Mouse (Mus musculus) hindbrain, embryonic 12.5 days (tissue): ENCODE results near the gene 4930430A15Rik. TPM values are rescaled to one million over a fixed set of nuclear protein-coding genes. Genes with fewer than 3 reads are reported as not detected.

Experiments
- ATAC-seq: fragments of 200-750 bp; cut with Nextera tagmentation; 2 replicates; pipeline ENCODE4 v1.8.0; 2017; ENCODE audit warnings: moderate TSS enrichment; ENCODE audit not compliant: low FRiP score
- H3K27ac ChIP-seq: fragments of 300-500 bp; sonication (generic); 2 replicates; pipeline ENCODE4 v1.5.1; 2016; ENCODE audit warnings: mild to moderate bottlenecking
- H3K27me3 ChIP-seq: fragments of 300-500 bp; sonication (generic); 2 replicates; pipeline ENCODE4 v1.6.1; 2016; ENCODE audit warnings: mild to moderate bottlenecking
- H3K36me3 ChIP-seq: fragments of 300-500 bp; sonication (generic); 2 replicates; pipeline ENCODE4 v1.6.1; 2016; ENCODE audit warnings: mild to moderate bottlenecking
- H3K4me1 ChIP-seq: fragments of 300-500 bp; sonication (generic); 2 replicates; pipeline ENCODE4 v1.6.1; 2016
- H3K4me2 ChIP-seq: fragments of 300-500 bp; sonication (generic); replicated peaks from 2 replicates; pipeline ENCODE4 v1.6.1; 2016; ENCODE audit warnings: mild to moderate bottlenecking
- H3K4me3 ChIP-seq: fragments of 300-500 bp; sonication (generic); 2 replicates; pipeline ENCODE4 v1.5.1; 2016; ENCODE audit warnings: mild to moderate bottlenecking
- H3K9ac ChIP-seq: fragments of 300-500 bp; sonication (generic); 2 replicates; pipeline ENCODE4 v1.6.1; 2016; ENCODE audit warnings: mild to moderate bottlenecking, moderate library complexity
- H3K9me3 ChIP-seq: fragments of 300-500 bp; sonication (generic); replicated peaks from 2 replicates; pipeline ENCODE4 v1.6.1; 2016; ENCODE audit warnings: mild to moderate bottlenecking
- WGBS: fragments of 180-500 bp; shearing (Covaris S2); methylation state at CpG from one replicate; pipeline ENCODE4 v1.1.7; 2016; 5-methylcytosine and 5-hydroxymethylcytosine counted together
- polyA plus RNA-seq: library from polyadenylated mRNA; unstranded; fragments of >200 nt; fragmentation: Nextera tagmentation; extraction: Ambion mirVana; gene quantifications from 2 replicates; pipeline ENCODE4 v1.2.1, GENCODE M21; 2016

The 4930430A15Rik gene
- polyA plus RNA-seq: not detected in 2 replicates

- Histone ChIP-seq H3K27me3 (no peaks in the 10 kb centered on the region), H3K9ac (no peak within 1 kb of the TSS), H3K9me3 (no peaks in the 10 kb centered on the region), H3K27ac (no peak within 1 kb of the TSS), H3K4me2 (no peak within 1 kb of the TSS), H3K4me3 (no peak within 1 kb of the TSS), H3K36me3 (no peaks in the 10 kb centered on the region), H3K4me1 (no peaks in the 10 kb centered on the region)
- ATAC-seq: no peak
- 88% methylated on average over 6 of the region's 6 CpGs for WGBS
Measured at GRCm38 (mm10) chr2:111229502-111229901, at the start of gene 4930430A15Rik. TSS of gene 4930430A15Rik (minus strand) at chr2:111229602.

DNA sequence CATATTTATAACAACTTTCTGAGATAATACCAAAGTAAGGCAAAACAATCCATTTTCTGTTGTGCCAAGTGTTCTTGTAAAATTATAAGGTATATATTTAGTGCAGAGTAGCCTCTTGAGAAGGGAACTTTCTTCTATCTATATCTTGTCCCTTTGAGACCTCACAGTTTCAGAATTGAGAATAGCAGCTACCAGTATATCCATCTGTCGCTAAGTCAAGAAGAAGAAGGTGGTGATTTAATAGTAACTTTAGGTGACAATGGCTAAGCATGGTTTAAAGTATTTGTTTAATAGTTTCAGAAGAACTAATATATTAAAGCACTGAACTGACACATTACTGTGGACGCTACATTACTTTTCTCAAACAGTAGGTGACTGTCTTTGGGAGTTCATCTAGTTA is 44.6 kb upstream of the 4930430A15Rik start, which contains the start of gene Olfr1277:
Gene Olfr1277 (minus strand): TSS at position 101 of the 400 bp plus-strand sequence.
- Histone ChIP-seq H3K27me3 (no peaks in the 10 kb centered on the region), H3K27ac (no peak within 1 kb of the TSS), H3K9ac (no peak within 1 kb of the TSS), H3K4me3 (no peak within 1 kb of the TSS), H3K9me3 (no peaks in the 10 kb centered on the region), H3K4me2 (no peak within 1 kb of the TSS), H3K36me3 (no peaks in the 10 kb centered on the region), H3K4me1 (no peaks in the 10 kb centered on the region)
- 89% methylated on average over 2 of the region's 2 CpGs for WGBS
- no peak for ATAC-seq

- no peak for ATAC-seq
Measured at GRCm38 (mm10) chr2:111254216-111254615, 24.8 kb upstream of the 4930430A15Rik start, which contains the start of gene Olfr1276. TSS of gene Olfr1276 (plus strand) at chr2:111254516.

DNA sequence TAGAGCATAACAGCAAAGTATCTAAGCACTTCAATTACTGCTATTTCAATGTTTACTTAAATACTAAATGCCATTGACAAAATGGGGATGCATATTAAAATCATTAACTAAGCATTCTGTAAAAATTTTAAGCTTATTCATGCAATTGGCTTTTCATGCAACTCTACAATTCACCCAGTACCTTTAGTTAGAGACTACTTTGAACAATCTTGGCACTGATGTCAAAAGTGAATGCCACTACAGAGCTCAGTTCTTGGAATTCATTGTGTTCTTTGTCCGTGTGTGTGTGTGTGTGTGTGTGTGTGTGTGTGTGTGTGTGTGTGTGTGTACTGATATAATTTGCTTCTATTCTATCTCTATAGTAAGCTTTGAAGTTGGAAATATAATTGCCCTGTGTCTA is 5.8 kb upstream of the 4930430A15Rik start, which contains the start of gene Olfr1275:
Gene Olfr1275 (minus strand): TSS at position 101 of the 400 bp plus-strand sequence.
- ATAC-seq: no peak
- WGBS: 90% methylated on average over 1 of the region's 1 CpGs

More at GRCm38 (mm10) chr2:111254216-111254615, 24.8 kb upstream of the 4930430A15Rik start, which contains the start of gene Olfr1276:
- Histone ChIP-seq H3K27ac (no peak within 1 kb of the TSS), H3K27me3 (no peaks in the 10 kb centered on the region), H3K4me3 (no peak within 1 kb of the TSS), H3K4me1 (no peaks in the 10 kb centered on the region), H3K9ac (no peak within 1 kb of the TSS), H3K9me3 (no peaks in the 10 kb centered on the region), H3K36me3 (no peaks in the 10 kb centered on the region), H3K4me2 (no peak within 1 kb of the TSS)

GRCm38 (mm10) chr2:111182068-111182467 is 47.3 kb downstream of the 4930430A15Rik start:
- ATAC-seq: no peak
- no peaks in the 10 kb centered on the region for H3K4me1 ChIP-seq
- no peak overlapping the region for H3K4me2 ChIP-seq
- WGBS: 95% methylated on average over 11 of the region's 11 CpGs
- H3K9me3 ChIP-seq: no peaks in the 10 kb centered on the region
- H3K4me3 ChIP-seq: no peak overlapping the region
- H3K36me3 ChIP-seq: no peaks in the 10 kb centered on the region
- H3K9ac ChIP-seq: no peak overlapping the region
- no peak overlapping the region for H3K27ac ChIP-seq
- no peaks in the 10 kb centered on the region for H3K27me3 ChIP-seq

More for the DNA sequence above, 5.8 kb upstream of the 4930430A15Rik start, which contains the start of gene Olfr1275:
- H3K9me3 ChIP-seq: no peaks in the 10 kb centered on the region
- no peak within 1 kb of the TSS for H3K9ac ChIP-seq
- no peak within 1 kb of the TSS for H3K4me3 ChIP-seq
- H3K4me2 ChIP-seq: no peak within 1 kb of the TSS
- no peaks in the 10 kb centered on the region for H3K4me1 ChIP-seq
- H3K27ac ChIP-seq: no peak within 1 kb of the TSS
- no peaks in the 10 kb centered on the region for H3K36me3 ChIP-seq
- H3K27me3 ChIP-seq: no peaks in the 10 kb centered on the region

DNA sequence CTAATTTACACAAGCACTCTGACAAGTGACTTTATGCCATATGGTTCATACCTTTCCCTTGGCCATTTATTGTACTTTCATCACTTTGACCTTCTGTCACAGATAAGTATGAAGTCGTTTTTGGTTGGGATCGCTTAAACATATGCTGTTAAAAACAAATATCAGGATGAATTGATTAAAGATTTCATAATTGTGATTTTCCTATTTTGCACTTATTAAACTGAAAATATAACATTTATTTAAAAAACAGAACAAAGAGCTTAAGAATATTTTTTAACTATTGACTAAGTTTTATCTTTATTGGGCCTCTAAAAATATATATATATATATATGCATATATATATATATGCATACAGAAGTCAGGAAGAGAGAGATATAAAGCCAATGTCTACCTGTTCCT is 76.6 kb downstream of the 4930430A15Rik start, which contains the start of gene Gm15130:
Gene Gm15130 (minus strand): TSS at position 101 of the 400 bp plus-strand sequence.
- H3K27me3 ChIP-seq: no peaks in the 10 kb centered on the region
- H3K4me1 ChIP-seq: no peaks in the 10 kb centered on the region
- H3K4me2 ChIP-seq: no peak within 1 kb of the TSS
- no peak within 1 kb of the TSS for H3K9ac ChIP-seq
- 80% methylated on average over 2 of the region's 2 CpGs for whole genome bisulfite sequencing
- no peak within 1 kb of the TSS for H3K27ac ChIP-seq
- no peak within 1 kb of the TSS for H3K4me3 ChIP-seq
- no peak for ATAC-seq
- no peaks in the 10 kb centered on the region for H3K36me3 ChIP-seq
- no peaks in the 10 kb centered on the region for H3K9me3 ChIP-seq

GRCm38 (mm10) chr2:111135739-111136138 is 93.7 kb downstream of the 4930430A15Rik start:
- Histone ChIP-seq H3K4me3 (no peak overlapping the region), H3K36me3 (no peaks in the 10 kb centered on the region), H3K27ac (no peak overlapping the region), H3K27me3 (no peaks in the 10 kb centered on the region), H3K4me1 (no peaks in the 10 kb centered on the region), H3K4me2 (no peak overlapping the region), H3K9me3 (no peaks in the 10 kb centered on the region), H3K9ac (no peak overlapping the region)
- 65% methylated on average over 5 of the region's 5 CpGs for WGBS
- no peak for ATAC-seq

Other genes starting within 250 kb of the 4930430A15Rik start
- gene Gm13941, start 123.6 kb downstream of the 4930430A15Rik start, polyA plus RNA-seq: not detected in 2 replicates
- not detected in 2 replicates for gene Gm15130, start 76.7 kb downstream of the 4930430A15Rik start, polyA plus RNA-seq
- gene Olfr1275, start 5.7 kb upstream of the 4930430A15Rik start, polyA plus RNA-seq: not detected in 2 replicates
- not detected in 2 replicates for gene Olfr1276, start 24.9 kb upstream of the 4930430A15Rik start, polyA plus RNA-seq
- gene Olfr1277, start 44.5 kb upstream of the 4930430A15Rik start, polyA plus RNA-seq: not detected in 2 replicates
- not detected in 2 replicates for gene Olfr1278, start 60.5 kb upstream of the 4930430A15Rik start, polyA plus RNA-seq
- gene Olfr1279, start 71.0 kb upstream of the 4930430A15Rik start, polyA plus RNA-seq: not detected in 2 replicates
- gene Olfr1280, start 84.4 kb upstream of the 4930430A15Rik start, polyA plus RNA-seq: not detected in 2 replicates
- gene Olfr1281, start 96.9 kb upstream of the 4930430A15Rik start, polyA plus RNA-seq: not detected in 2 replicates
- not detected in 2 replicates for gene Olfr1282, start 106.5 kb upstream of the 4930430A15Rik start, polyA plus RNA-seq
- not detected in 2 replicates for gene Olfr1283, start 137.2 kb upstream of the 4930430A15Rik start, polyA plus RNA-seq
- not detected in 2 replicates for gene Olfr1284, start 145.9 kb upstream of the 4930430A15Rik start, polyA plus RNA-seq
- not detected in 2 replicates for gene Olfr1286, start 193.5 kb upstream of the 4930430A15Rik start, polyA plus RNA-seq
- not detected in 2 replicates for gene Olfr1287, start 219.5 kb upstream of the 4930430A15Rik start, polyA plus RNA-seq
- not detected in 2 replicates for gene Olfr1288, start 244.5 kb upstream of the 4930430A15Rik start, polyA plus RNA-seq